8 mouse cellular contexts compared by ENCODE assay signal in the genomic region with DNA sequence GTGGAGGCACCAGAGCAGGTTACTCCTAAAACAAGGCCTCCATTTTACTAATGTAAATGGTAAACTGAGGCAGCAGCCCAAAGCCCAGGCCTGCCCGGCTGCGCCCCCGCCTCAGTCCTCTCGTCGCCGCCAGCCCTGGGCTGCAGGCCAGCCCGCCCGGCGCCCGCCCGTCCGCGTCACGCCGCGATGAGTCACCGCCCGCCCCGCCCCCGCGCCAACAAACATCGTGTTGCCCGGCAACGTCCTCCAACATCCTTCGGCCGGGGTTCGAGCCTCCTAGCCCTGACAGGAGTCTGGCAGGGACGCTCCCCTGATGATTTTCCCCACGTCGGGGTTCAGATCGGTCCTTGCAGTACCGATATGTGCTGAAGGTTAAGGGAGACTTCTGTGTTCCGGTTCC. TPM values are rescaled to one million over a fixed set of nuclear protein-coding genes. Genes with fewer than 3 reads are reported as not detected.
DNase-seq lines count a peak whose midpoint lies in the region; ATAC-seq and TF ChIP-seq lines count a peak whose summit lies in the region.

No protein-coding gene starts in this region.

- peak overlapping the region; percentile 78 for H3K9ac ChIP-seq in heart, embryonic 13.5 days

- peak overlapping the region; percentile 71 for H3K4me2 ChIP-seq in heart, embryonic 13.5 days

- no peaks in the 10 kb centered on the region for H3K36me3 ChIP-seq in C2C12 (ENCODE audit: control insufficient read depth, insufficient read depth)
- H3K36me3 ChIP-seq in heart, embryonic 13.5 days = no peaks in the 10 kb centered on the region

- H3K27me3 ChIP-seq in C2C12 (ENCODE audit: control insufficient read depth, insufficient read depth, insufficient read length) = no peaks in the 10 kb centered on the region
- H3K27me3 ChIP-seq in heart, embryonic 13.5 days (replicated peaks) = no peaks in the 10 kb centered on the region

- no peaks in the 10 kb centered on the region for H3K79me2 ChIP-seq in C2C12 (ENCODE audit: control insufficient read depth, insufficient read depth)

- H3K4me3 ChIP-seq in C2C12 (ENCODE audit: insufficient read depth, poor library complexity, severe bottlenecking) = peak overlapping the region; percentile 7
- H3K4me3 ChIP-seq in heart, embryonic 13.5 days = peak overlapping the region; percentile 40

- H3K4me1 ChIP-seq in heart, embryonic 13.5 days = peaks cover 35% of the 10 kb centered on the region

- TF ChIP-seq CTCF in C2C12 (IDR thresholded peaks at IDR 0.05; ENCODE audit: control insufficient read depth, insufficient read depth, insufficient read length) = no peak

- peak overlapping the region; percentile 16 for H3ac ChIP-seq in C2C12 (ENCODE audit: control insufficient read depth, insufficient read length, low read depth)

- H3K79me3 ChIP-seq in C2C12 (ENCODE audit: low read depth) = peaks cover 1% of the 10 kb centered on the region

- 2% methylated on average over 33 of the region's 33 CpGs for WGBS in heart, embryonic 13.5 days

- H3K9me3 ChIP-seq in heart, embryonic 13.5 days = no peaks in the 10 kb centered on the region

- ATAC-seq in activated CD4-positive, CD25-positive, alpha-beta regulatory T cell, adult 4 months = peak; percentile 57
- ATAC-seq in erythroblast, adult 5-6 weeks (replicated peaks; ENCODE audit: low FRiP score, poor library complexity, severe bottlenecking) = peak; percentile 74
- ATAC-seq in heart, embryonic 13.5 days (ENCODE audit: extremely low read depth, insufficient number of reproducible peaks, low FRiP score, low TSS enrichment) = peak; percentile 78

- peak; percentile 92 for DNase-seq in kidney, postnatal 10 days
- peak; percentile 92 for DNase-seq in lung, postnatal 10 days
- peak; percentile 74 for DNase-seq in ovary, postnatal 10 days (ENCODE audit: low spot score)
- DNase-seq in urinary bladder, adult 18-20 months (ENCODE audit: low spot score in 2 of 2) = peak; percentile 78 to 86

- H3K27ac ChIP-seq in heart, embryonic 13.5 days (replicated peaks) = peak overlapping the region; percentile 97

TF ChIP-seq in C2C12, 6 proteins besides CTCF, POLR2A, EP300 and RAD21:
- TF ChIP-seq MAX (IDR thresholded peaks at IDR 0.05) (no peak), MYOD1 (IDR thresholded peaks at IDR 0.05; ENCODE audit: control insufficient read depth, insufficient read length, low read depth) (no peak), FOSL1 (IDR thresholded peaks at IDR 0.05; ENCODE audit: insufficient read depth, low read length, poor library complexity, severe bottlenecking) (no peak), MYOG (IDR thresholded peaks at IDR 0.05; ENCODE audit: control insufficient read depth, extremely low read depth, insufficient read length) (no peak), CEBPB (IDR thresholded peaks at IDR 0.05; ENCODE audit: low read depth) (no peak), USF1 (IDR thresholded peaks at IDR 0.05; ENCODE audit: low read depth) (no peak)

RNA-seq across cellular contexts. Expression of gene Nanos3, which starts 7.5 kb away (rescaled TPM):
- polyA plus RNA-seq in C2C12 (2012; fragmentation: generic; extraction: Trizol) = 1.1 TPM
- 1 to 10 TPM in 1 of 2 experiments, not detected in 1; 1.1 TPM for polyA plus RNA-seq in activated CD4-positive, CD25-positive, alpha-beta regulatory T cell, adult 4 months (2017; shearing (Covaris generic))
- total RNA-seq in erythroblast, adult 5-6 weeks (2015; ENCODE audit: low replicate concordance) = not detected in 2 replicates
- total RNA-seq in erythroblast, adult 5-6 weeks (2017; ENCODE audit: low replicate concordance) = not detected in 2 replicates
- 1.9 and 2.8 TPM in 2 replicates for polyA plus RNA-seq in heart, embryonic 13.5 days (2015; fragmentation: Nextera tagmentation; extraction: Ambion mirVana)

RNA-seq across cellular contexts. Expression of gene Zswim4, which starts 44.3 kb away (rescaled TPM):
- polyA plus RNA-seq in C2C12 (2012; fragmentation: generic; extraction: Trizol) = 10.1 TPM
- 1 to 10 TPM; 3.1 to 5.5 TPM for polyA plus RNA-seq in activated CD4-positive, CD25-positive, alpha-beta regulatory T cell, adult 4 months (2017; shearing (Covaris generic))
- 3.1 and 3.5 TPM in 2 replicates for total RNA-seq in erythroblast, adult 5-6 weeks (2015; ENCODE audit: low replicate concordance)
- 6.3 and 7.4 TPM in 2 replicates for total RNA-seq in erythroblast, adult 5-6 weeks (2017; ENCODE audit: low replicate concordance)
- polyA plus RNA-seq in heart, embryonic 13.5 days (2015; fragmentation: Nextera tagmentation; extraction: Ambion mirVana) = 9.1 and 9.3 TPM in 2 replicates

RNA-seq across cellular contexts. Expression of gene 4930432K21Rik, which starts 44.7 kb away (rescaled TPM):
- 0.61 TPM for polyA plus RNA-seq in C2C12 (2012; fragmentation: generic; extraction: Trizol)
- polyA plus RNA-seq in activated CD4-positive, CD25-positive, alpha-beta regulatory T cell, adult 4 months (2017; shearing (Covaris generic)) = 1 to 10 TPM in 1 of 2 experiments, under 1 TPM in 1; 0.40 to 1.2 TPM
- not detected in 2 replicates for total RNA-seq in erythroblast, adult 5-6 weeks (2015; ENCODE audit: low replicate concordance)
- 0.43 TPM in 1 of 2 replicates, not detected in the other for total RNA-seq in erythroblast, adult 5-6 weeks (2017; ENCODE audit: low replicate concordance)
- polyA plus RNA-seq in heart, embryonic 13.5 days (2015; fragmentation: Nextera tagmentation; extraction: Ambion mirVana) = 0.82 and 0.88 TPM in 2 replicates

RNA-seq across cellular contexts. Expression of gene Cc2d1a, which starts 44.8 kb away (rescaled TPM):
- polyA plus RNA-seq in C2C12 (2012; fragmentation: generic; extraction: Trizol) = 25.2 TPM
- polyA plus RNA-seq in activated CD4-positive, CD25-positive, alpha-beta regulatory T cell, adult 4 months (2017; shearing (Covaris generic)) = 10 to 100 TPM; 14.9 to 16.0 TPM
- 4.2 and 7.3 TPM in 2 replicates for total RNA-seq in erythroblast, adult 5-6 weeks (2015; ENCODE audit: low replicate concordance)
- total RNA-seq in erythroblast, adult 5-6 weeks (2017; ENCODE audit: low replicate concordance) = 0.60 and 2.5 TPM in 2 replicates
- polyA plus RNA-seq in heart, embryonic 13.5 days (2015; fragmentation: Nextera tagmentation; extraction: Ambion mirVana) = 14.5 and 15.3 TPM in 2 replicates

RNA-seq across cellular contexts. Expression of gene D8Ertd738e, which starts 57.0 kb away (rescaled TPM):
- 281 TPM for polyA plus RNA-seq in C2C12 (2012; fragmentation: generic; extraction: Trizol)
- polyA plus RNA-seq in activated CD4-positive, CD25-positive, alpha-beta regulatory T cell, adult 4 months (2017; shearing (Covaris generic)) = 100 to 1,000 TPM; 382 to 385 TPM
- total RNA-seq in erythroblast, adult 5-6 weeks (2015; ENCODE audit: low replicate concordance) = 53.7 and 79.2 TPM in 2 replicates
- 25.5 and 34.4 TPM in 2 replicates for total RNA-seq in erythroblast, adult 5-6 weeks (2017; ENCODE audit: low replicate concordance)
- 276 and 328 TPM in 2 replicates for polyA plus RNA-seq in heart, embryonic 13.5 days (2015; fragmentation: Nextera tagmentation; extraction: Ambion mirVana)

Comparison
In these comparisons a context has a peak if more than half of its experiments do, and no peak if none do; other contexts are left out.
1. Peak in every context shown above with its lines: DNase-seq, ATAC-seq, H3K4me3 ChIP-seq and H3K27ac ChIP-seq.